Mouse (Mus musculus) macrophage (primary cell): ENCODE results near the gene Ccdc69. TPM values are rescaled to one million over a fixed set of nuclear protein-coding genes. Genes with fewer than 3 reads are reported as not detected.

ENCODE experiments used
- H3K27ac ChIP-seq: fragments of 350-480 bp; formaldehyde crosslinking; 2 replicates; pipeline ENCODE4 v1.9.0; 2021
- H3K36me3 ChIP-seq: fragments of 350-480 bp; formaldehyde crosslinking; 2 replicates; pipeline ENCODE4 v1.9.0; 2021; ENCODE audit errors: inconsistent target
- H3K4me3 ChIP-seq: fragments of 350-480 bp; formaldehyde crosslinking; 2 replicates; pipeline ENCODE4 v1.9.0; 2021; ENCODE audit errors: inconsistent target
- H3K79me2 ChIP-seq: fragments of 350-480 bp; formaldehyde crosslinking; 2 replicates; pipeline ENCODE4 v1.9.0; 2021; ENCODE audit errors: inconsistent target
- WGBS: methylation state at CpG from one replicate; pipeline ENCODE4 v1.1.7; 2026; ENCODE audit warnings: inconsistent platforms; ENCODE audit not compliant: missing documents; 5-methylcytosine and 5-hydroxymethylcytosine counted together
- polyA plus RNA-seq: library from polyadenylated mRNA; stranded (reverse); fragments of 250-400 nt; gene quantifications from 3 replicates; pipeline ENCODE4 v1.2.4, GENCODE M21; 2018; ENCODE audit warnings: inconsistent platforms

Gene Ccdc69
- polyA plus RNA-seq, 1 experiment from 2014 or later, result 3.1 TPM

- H3K36me3 ChIP-seq, result peaks cover 47% of the 10 kb centered on the region
- H3K27ac ChIP-seq, result no peak overlapping the region
- H3K79me2 ChIP-seq, result peaks cover 68% of the 10 kb centered on the region; the same call in 1 of the 2 replicates
- WGBS, result 88% methylated on average over 2 of the region's 2 CpGs
- H3K4me3 ChIP-seq, result no peak overlapping the region
Observed at GRCm38 (mm10) chr11:55017201-55017600, 60.7 kb downstream of the Ccdc69 start.

GRCm38 (mm10) chr11:55016758-55017157 lies 61.2 kb downstream of the Ccdc69 start:
- no peak overlapping the region for H3K27ac ChIP-seq
- peaks cover 52% of the 10 kb centered on the region for H3K36me3 ChIP-seq
- 100% methylated on average over 1 of the region's 1 CpGs for WGBS
- peaks cover 64% of the 10 kb centered on the region; the same call in 1 of the 2 replicates for H3K79me2 ChIP-seq
- no peak overlapping the region for H3K4me3 ChIP-seq

GRCm38 (mm10) chr11:55015831-55016241 lies 62.1 kb downstream of the Ccdc69 start:
- 97% methylated on average over 9 of the region's 9 CpGs for WGBS
- H3K27ac ChIP-seq, result no peak overlapping the region

GRCm38 (mm10) chr11:55015264-55015663 lies 62.7 kb downstream of the Ccdc69 start:
- 97% methylated on average over 3 of the region's 3 CpGs for WGBS
- peaks cover 61% of the 10 kb centered on the region for H3K36me3 ChIP-seq
- H3K79me2 ChIP-seq, result peaks cover 49% of the 10 kb centered on the region; the same call in 1 of the 2 replicates
- H3K27ac ChIP-seq, result no peak overlapping the region
- no peak overlapping the region for H3K4me3 ChIP-seq

More at GRCm38 (mm10) chr11:55015831-55016241, 62.1 kb downstream of the Ccdc69 start:
- peaks cover 58% of the 10 kb centered on the region for H3K36me3 ChIP-seq
- H3K79me2 ChIP-seq, result peaks cover 54% of the 10 kb centered on the region; the same call in 1 of the 2 replicates
- H3K4me3 ChIP-seq, result no peak overlapping the region

GRCm38 (mm10) chr11:55013802-55014201 lies 64.1 kb downstream of the Ccdc69 start:
- H3K79me2 ChIP-seq, result peaks cover 35% of the 10 kb centered on the region; the same call in 1 of the 2 replicates
- no peak overlapping the region for H3K4me3 ChIP-seq
- peaks cover 65% of the 10 kb centered on the region for H3K36me3 ChIP-seq
- no peak overlapping the region; the same call in 1 of the 2 replicates for H3K27ac ChIP-seq
- 93% methylated on average over 5 of the region's 6 CpGs for WGBS

- peak overlapping the region; percentile 33 for H3K27ac ChIP-seq
- no peak overlapping the region for H3K4me3 ChIP-seq
- peaks cover 55% of the 10 kb centered on the region; the same call in 1 of the 2 replicates for H3K36me3 ChIP-seq
- peaks cover 27% of the 10 kb centered on the region; the same call in 1 of the 2 replicates for H3K79me2 ChIP-seq
- 83% methylated on average over 5 of the region's 5 CpGs for WGBS
Observed at GRCm38 (mm10) chr11:55012551-55013521, 65.1 kb downstream of the Ccdc69 start.

GRCm38 (mm10) chr11:55011440-55011839 lies 66.5 kb downstream of the Ccdc69 start:
- 100% methylated on average over 3 of the region's 3 CpGs for WGBS
- H3K36me3 ChIP-seq, result peaks cover 67% of the 10 kb centered on the region; the same call in 1 of the 2 replicates
- no peak overlapping the region for H3K27ac ChIP-seq
- H3K4me3 ChIP-seq, result no peak overlapping the region
- peaks cover 14% of the 10 kb centered on the region; the same call in 1 of the 2 replicates for H3K79me2 ChIP-seq

- H3K4me3 ChIP-seq, result no peak overlapping the region
- no peak overlapping the region for H3K27ac ChIP-seq
- no peaks in the 10 kb centered on the region for H3K79me2 ChIP-seq
- 32% methylated on average over 6 of the region's 6 CpGs for WGBS
- H3K36me3 ChIP-seq, result peaks cover 74% of the 10 kb centered on the region
Observed at GRCm38 (mm10) chr11:55008230-55008629, 69.7 kb downstream of the Ccdc69 start.

- H3K27ac ChIP-seq, result no peak overlapping the region
Observed at GRCm38 (mm10) chr11:55005684-55006083, 72.2 kb downstream of the Ccdc69 start.

GRCm38 (mm10) chr11:55004970-55005502 lies 72.9 kb downstream of the Ccdc69 start:
- H3K27ac ChIP-seq, result no peak overlapping the region
- H3K79me2 ChIP-seq, result no peaks in the 10 kb centered on the region
- WGBS, result 74% methylated on average over 6 of the region's 7 CpGs
- H3K36me3 ChIP-seq, result peaks cover 80% of the 10 kb centered on the region
- H3K4me3 ChIP-seq, result no peak overlapping the region

More at GRCm38 (mm10) chr11:55005684-55006083, 72.2 kb downstream of the Ccdc69 start:
- no peak overlapping the region for H3K4me3 ChIP-seq
- peaks cover 80% of the 10 kb centered on the region for H3K36me3 ChIP-seq
- 94% methylated on average over 5 of the region's 5 CpGs for WGBS
- H3K79me2 ChIP-seq, result no peaks in the 10 kb centered on the region

Other genes with a start within 250 kb of the Ccdc69 start
- gene Lyrm7, start 217.2 kb downstream of the Ccdc69 start, polyA plus RNA-seq, result 0.29 to 3.3 TPM (median 1.0 TPM) in 3 replicates
- 231 to 631 TPM (median 515 TPM) in 3 replicates for gene Hint1, start 211.7 kb downstream of the Ccdc69 start, polyA plus RNA-seq
- 191 to 766 TPM (median 446 TPM) in 3 replicates for gene Gpx3, start 175.7 kb downstream of the Ccdc69 start, polyA plus RNA-seq
- 45.9 to 108 TPM (median 70.5 TPM) in 3 replicates for gene Tnip1, start 115.2 kb downstream of the Ccdc69 start, polyA plus RNA-seq
- gene Anxa6, start 44.7 kb downstream of the Ccdc69 start, polyA plus RNA-seq, result 141 to 262 TPM (median 198 TPM) in 3 replicates
- 127 to 236 TPM (median 209 TPM) in 3 replicates for gene Gm2a, start 20.0 kb upstream of the Ccdc69 start, polyA plus RNA-seq
- 0.10 TPM in 1 of 3 replicates, not detected in the others for gene Slc36a3, start 73.6 kb upstream of the Ccdc69 start, polyA plus RNA-seq
- 0.12 TPM in 1 of 3 replicates, not detected in the others for gene Slc36a2, start 106.9 kb upstream of the Ccdc69 start, polyA plus RNA-seq
- gene Slc36a1, start 126.2 kb upstream of the Ccdc69 start, polyA plus RNA-seq, result 21.5 to 45.5 TPM (median 25.9 TPM) in 3 replicates